Mouse (Mus musculus) right cerebral cortex, adult 18-20 months (tissue): Measurements from ENCODE around the gene Tmem179.

ENCODE experiments used
- DNase-seq: peaks from one replicate; pipeline ENCODE4 v3.0.0; 2022; ENCODE audit warnings: mixed read lengths

Tmem179 gene

DNA sequence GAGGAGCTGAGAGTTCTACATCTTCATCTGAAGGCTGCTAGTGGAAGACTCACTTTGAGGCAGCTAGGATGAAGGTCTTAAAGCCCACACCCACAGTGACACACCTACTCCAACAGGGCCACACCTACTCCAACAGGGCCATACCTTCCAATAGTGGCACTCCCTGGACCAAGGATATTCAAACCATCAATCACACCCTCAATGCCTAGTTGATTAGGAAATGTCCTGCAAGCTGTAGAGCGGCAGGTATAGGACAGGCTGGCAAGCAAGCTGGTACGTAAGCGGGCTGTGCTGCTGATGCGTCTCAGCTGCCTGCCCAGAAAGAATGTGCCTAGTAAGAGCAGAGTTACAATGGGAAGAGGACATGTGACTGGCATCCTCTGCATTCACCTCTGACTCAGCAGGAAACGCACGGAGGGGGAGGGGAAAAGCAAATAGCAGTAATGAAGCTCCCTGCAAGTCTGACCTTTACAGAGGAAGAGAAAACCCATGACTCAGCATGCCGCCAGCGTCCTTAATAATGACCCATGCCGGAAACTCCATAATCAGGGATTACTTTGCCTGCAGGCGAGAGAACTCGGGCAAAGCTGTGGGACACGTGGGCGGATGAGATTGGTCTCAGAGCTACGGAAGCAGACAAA is at the start of gene Tmem179:
TSS of gene Tmem179 (minus strand) at position 51 of the 641 bp plus-strand sequence.
- no peak for DNase-seq

DNA sequence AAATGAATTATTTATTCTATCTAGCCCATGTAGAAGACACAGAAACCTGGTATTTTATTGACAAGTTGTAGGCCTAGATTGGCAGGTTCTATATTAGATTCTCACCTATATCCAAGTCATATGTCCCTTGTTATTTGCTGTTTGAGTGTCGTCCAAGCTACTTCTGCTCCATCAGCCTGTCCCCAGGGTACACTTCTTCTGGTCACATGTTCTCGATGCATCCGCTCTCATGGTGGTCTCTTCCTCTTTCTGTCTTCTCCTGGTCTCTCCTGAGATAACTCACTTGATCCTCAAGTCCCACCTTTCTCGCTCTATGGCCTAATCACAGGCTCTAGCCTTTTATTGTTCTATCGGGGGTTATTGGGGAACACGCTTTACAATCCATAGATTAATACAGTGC is 46.5 kb upstream of the Tmem179 start:
- no peak for DNase-seq

GRCm38 (mm10) chr12:112562462-112562861 is 45.9 kb upstream of the Tmem179 start:
- DNase-seq: no peak

- no peak for DNase-seq
Observed at GRCm38 (mm10) chr12:112561163-112561562, 44.6 kb upstream of the Tmem179 start.

DNA sequence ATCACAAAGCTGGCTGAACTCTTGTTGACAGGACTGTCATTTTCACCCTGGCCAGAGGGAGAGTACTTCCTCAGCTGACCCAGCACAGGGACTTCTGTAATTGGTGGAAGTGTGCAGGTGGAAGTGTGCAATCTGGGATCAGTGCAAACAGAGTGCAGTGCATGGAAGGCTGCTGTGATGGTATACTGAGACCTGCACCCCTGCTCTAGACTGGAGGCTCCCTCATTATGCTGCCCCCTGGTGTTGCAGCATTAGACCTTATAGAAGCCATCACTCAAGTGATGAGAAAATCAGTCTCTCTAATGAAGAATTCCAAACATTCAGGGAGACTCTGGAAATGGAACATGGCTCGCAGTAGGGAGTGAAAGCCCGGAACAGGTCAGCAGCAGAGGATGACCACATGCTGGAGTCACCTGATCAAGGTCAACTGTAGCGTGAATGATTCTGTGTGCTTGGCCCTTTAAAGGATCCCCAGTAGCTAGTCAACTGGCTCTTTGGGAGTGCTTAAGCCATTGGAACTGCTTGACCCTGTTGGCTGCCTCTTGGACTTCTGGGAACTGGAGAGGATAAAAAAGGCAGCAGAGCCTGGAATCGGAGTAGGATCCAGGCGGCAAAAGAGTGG is 43.7 kb upstream of the Tmem179 start:
- DNase-seq: no peak

DNA sequence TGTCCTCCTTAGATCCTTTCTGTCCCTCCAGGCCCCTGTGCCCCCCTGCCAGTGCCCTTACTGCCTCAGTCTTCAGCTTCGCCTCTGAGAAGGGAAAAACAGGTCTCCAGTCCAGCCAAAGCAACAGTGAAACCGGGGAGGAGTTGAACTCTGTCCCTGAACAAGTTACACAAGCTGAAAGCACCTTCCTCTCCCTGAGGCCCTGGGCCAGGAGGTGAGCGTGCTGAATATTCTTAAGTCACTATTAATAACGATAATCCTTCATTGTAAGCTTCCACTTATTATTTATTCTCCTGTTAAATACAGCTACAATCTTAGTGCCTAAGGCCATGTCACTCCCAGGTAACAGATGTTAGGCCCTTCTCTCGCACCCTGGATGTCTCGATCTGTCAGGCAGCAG is 43.1 kb upstream of the Tmem179 start:
- no peak for DNase-seq

- no peak for DNase-seq
Observed at GRCm38 (mm10) chr12:112559231-112559630, 42.7 kb upstream of the Tmem179 start.

DNA sequence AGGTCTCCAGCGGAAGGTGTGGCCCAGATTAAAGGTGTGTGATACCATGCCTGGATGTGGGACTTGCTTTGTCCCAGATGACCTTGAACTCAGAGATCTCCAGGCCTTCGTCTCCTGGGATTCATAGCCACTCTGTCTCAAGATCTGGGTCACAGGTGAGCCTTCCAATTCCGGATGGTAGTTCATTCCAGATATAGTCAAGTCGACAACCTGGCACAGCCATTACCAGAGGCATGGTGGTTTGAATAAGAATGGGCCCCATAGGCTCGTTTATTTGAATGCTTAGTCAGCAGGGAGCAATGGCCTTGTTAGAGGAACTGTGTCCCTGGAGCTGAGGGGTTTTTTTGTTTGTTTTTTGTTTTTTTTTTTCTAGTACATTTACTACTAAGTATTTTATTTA is 40.7 kb upstream of the Tmem179 start:
- DNase-seq: no peak

GRCm38 (mm10) chr12:112556531-112557060 is 40.0 kb upstream of the Tmem179 start:
- DNase-seq: no peak

DNA sequence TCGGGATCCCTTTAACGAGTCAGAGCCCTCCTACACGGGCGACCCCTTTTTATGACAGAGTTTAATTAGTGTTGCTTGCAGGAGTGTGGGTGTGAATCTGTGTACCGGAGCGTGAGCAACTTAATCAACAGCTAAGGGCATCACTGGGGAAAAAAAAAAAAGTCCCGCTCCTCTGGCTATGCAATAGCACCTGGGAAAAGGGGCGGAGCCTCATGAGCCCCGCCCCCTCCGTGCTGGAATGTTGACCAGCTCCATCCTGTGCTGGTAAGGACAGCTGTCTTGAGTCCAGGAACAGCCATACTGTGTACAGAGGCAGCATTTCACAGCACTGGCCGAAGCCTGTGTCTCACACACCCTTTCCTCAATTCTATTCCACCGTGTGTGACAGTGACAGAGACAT is 38.4 kb upstream of the Tmem179 start:
- DNase-seq: no peak

DNA sequence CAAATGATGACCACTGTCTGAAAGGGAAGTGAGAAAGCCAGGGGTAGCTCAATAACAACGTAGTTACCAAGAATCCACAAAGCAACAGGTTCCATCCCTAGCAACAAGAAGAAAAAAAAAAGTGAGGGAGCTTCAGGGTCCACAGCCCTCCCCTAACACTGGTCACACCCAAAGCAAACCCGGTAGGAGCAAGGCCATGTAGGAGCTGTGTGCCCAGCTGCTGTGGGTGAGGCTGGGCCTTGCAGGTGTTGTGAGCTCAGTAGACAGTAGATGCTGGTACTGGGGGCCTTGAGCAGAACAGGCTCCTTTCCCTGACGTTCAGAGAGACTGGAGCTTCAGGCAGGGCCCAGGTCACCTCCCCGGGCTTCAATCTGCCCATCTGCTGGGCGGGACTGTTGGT is 36.0 kb upstream of the Tmem179 start:
- no peak for DNase-seq

GRCm38 (mm10) chr12:112551861-112552375 is 35.4 kb upstream of the Tmem179 start:
- peak; percentile 87 for DNase-seq

GRCm38 (mm10) chr12:112549287-112549686 is 32.7 kb upstream of the Tmem179 start:
- no peak for DNase-seq

DNA sequence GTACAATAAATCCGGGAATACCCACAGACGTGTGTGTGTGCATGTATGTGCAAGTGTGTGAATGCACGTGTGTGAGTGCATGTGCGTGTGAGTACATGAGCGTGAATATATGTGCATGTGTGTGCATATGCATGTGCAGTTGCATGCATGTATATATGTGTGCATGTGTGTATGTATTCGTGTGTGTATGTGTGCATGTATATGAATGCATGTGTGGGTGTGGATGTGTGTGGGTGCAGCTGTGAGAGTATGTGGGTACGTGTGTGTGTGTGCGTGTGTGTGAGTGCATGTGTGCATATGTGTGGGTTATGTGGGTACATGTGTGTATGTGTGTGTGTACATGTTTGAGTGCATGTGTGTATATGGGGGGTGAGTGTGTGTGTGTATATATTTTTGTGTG is 29.6 kb upstream of the Tmem179 start:
- no peak for DNase-seq

DNA sequence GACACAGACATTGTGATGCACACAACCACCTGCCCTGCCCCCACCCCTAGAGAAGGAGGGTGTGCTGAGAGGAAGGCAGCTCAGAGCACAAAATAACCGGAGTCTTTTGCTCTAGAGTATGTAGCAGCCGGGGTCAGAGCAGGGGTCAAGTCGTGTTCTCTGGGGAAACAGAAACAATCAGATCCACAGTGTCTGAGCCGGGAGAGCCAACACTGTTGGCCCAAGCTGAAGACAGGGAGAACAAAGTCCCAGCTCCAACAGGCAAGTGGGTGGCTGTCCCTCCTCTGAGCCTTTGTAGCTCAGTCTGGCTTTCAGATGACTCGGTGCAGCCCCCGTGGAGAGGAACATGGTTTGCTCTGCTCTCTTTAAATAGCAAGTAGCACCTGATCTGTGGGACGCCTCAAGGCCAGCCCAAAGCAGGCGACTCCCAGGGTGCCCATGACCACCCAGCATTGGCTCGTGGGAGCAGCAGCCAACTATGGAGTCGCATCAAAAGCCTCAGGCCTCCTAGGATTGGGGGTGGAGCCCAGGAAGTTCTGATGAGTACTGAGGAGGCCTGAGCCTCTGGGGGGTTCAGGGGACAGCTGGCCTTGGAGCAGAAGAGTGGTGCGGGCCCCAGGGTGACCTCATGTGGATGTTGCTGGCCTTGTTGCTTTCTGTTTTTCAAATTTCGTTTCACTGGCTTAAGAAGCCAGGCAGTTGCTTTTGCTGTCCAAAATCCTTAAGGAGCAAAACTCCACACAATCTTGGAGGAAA is 28.6 kb upstream of the Tmem179 start:
- no peak for DNase-seq

GRCm38 (mm10) chr12:112543941-112544340 is 27.4 kb upstream of the Tmem179 start:
- no peak for DNase-seq

DNA sequence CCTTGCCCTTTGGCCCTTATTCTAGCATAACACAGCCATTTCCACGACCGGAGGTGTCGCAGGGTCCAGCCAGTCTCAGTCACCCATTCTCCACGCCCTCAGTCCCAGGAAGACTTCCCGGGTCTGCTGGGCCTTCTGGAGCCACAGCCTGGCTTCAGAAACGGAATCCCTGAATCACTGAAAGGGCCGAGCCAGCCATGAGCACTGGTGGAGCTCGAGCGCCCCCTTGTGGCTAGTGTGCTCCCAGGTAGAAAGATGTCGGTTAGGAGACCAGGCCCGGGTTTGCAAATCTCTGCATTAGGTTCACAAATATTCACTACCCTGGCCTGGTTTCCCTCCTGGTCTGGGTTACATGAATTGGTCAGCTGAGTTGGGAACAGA is 26.4 kb upstream of the Tmem179 start:
- DNase-seq: peak; percentile 89

DNA sequence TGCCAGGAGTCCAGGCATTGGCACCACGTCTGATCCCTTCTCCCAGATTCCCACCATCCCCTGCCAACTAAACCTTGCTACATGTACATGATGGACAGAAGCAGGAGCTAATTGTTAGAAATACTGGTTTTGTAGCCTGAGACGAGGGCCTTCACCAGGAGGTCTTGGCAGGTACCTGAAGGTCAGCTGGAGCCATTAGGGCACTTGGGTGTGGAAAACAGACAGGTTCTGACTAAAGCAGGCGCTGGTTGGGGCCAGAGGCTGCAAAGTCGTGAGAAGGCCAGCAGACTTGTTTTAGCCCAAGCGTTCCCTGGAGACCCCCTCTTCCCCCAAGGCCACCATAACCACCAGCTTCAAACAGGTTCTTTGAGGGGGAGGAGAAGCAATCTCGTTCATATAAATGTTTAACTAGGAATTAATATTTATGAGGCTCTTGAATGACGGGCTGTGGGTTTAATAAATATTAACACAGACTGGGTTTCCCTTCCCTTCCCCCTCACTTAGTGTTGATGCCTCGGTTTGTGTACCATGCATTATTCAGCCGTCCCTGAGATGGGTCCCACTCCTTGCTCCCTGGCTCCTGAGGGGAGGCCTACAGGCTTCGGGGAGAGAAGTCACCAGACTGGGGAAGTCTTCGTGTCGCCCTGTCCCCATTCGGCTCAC is 25.8 kb upstream of the Tmem179 start:
- no peak for DNase-seq

- DNase-seq: peak; percentile 29
Observed at GRCm38 (mm10) chr12:112541483-112542091, 25.0 kb upstream of the Tmem179 start.

GRCm38 (mm10) chr12:112540321-112540720 is 23.8 kb upstream of the Tmem179 start:
- no peak for DNase-seq

GRCm38 (mm10) chr12:112539466-112539965 is 23.0 kb upstream of the Tmem179 start:
- DNase-seq: no peak

- DNase-seq: no peak
Observed at GRCm38 (mm10) chr12:112538356-112538755, 21.8 kb upstream of the Tmem179 start.
